27 mouse cellular contexts compared by ENCODE assay signal in the genomic region with DNA sequence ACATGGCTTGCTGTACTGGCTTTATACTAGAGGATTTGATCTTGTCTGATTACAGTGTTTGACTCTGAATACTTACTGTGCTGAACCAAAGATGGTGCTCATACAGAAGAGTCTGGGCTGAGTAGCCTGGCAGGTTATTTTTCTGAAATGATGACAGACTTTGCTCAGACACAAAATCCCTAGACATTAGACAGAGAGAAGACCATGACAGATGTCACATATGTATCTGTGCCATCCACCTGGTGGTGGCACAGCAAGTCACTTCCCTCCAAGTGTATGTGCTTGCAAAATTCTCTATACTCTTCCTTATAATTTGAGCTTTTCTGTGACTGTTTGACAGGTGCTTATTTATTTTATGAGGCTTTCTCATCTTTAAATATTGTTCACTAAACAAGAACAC.
DNase-seq lines count a peak whose midpoint lies in the region; ATAC-seq lines count a peak whose summit lies in the region.
"Had no signal": no experiment of that assay in that cellular context is flagged by ENCODE, and none has a peak within 500 bp of the region (broad histone marks: within the 10 kb centered on the region; RNA-seq: fewer than 3 reads in every experiment).

No protein-coding gene starts in this region.

- no peaks in the 10 kb centered on the region for H3K4me1 ChIP-seq in midbrain, embryonic 16.5 days (ENCODE audit: control insufficient read depth, insufficient read depth, low read length)
- H3K4me1 ChIP-seq: embryonic facial prominence, embryonic 10.5 days; embryonic facial prominence, embryonic 13.5 days; forebrain, embryonic 12.5 days; forebrain, embryonic 15.5 days; heart, embryonic 12.5 days; heart, embryonic 15.5 days; hindbrain, embryonic 15.5 days had no signal

- intact Hi-C loops in heart, postnatal 36 days (cut with DNase I): no loop called here

- no peak overlapping the region for H3K9ac ChIP-seq in midbrain, embryonic 16.5 days (ENCODE audit: low read depth, low read length)
- H3K9ac ChIP-seq: embryonic facial prominence, embryonic 13.5 days; forebrain, embryonic 12.5 days; forebrain, embryonic 15.5 days; heart, embryonic 12.5 days; heart, embryonic 15.5 days; hindbrain, embryonic 15.5 days had no signal

- H3K27me3 ChIP-seq in midbrain, embryonic 16.5 days (ENCODE audit: control insufficient read depth, insufficient read depth, low read depth, low read length): no peaks in the 10 kb centered on the region
- H3K27me3 ChIP-seq: CH12.LX; embryonic facial prominence, embryonic 13.5 days; forebrain, embryonic 12.5 days; forebrain, embryonic 15.5 days; heart, embryonic 12.5 days; heart, embryonic 15.5 days; hindbrain, embryonic 15.5 days had no signal

- no peaks in the 10 kb centered on the region for H3K9me3 ChIP-seq in midbrain, embryonic 16.5 days (replicated peaks; ENCODE audit: control insufficient read depth, low read length, poor library complexity, severe bottlenecking)
- H3K9me3 ChIP-seq: embryonic facial prominence, embryonic 10.5 days; embryonic facial prominence, embryonic 13.5 days; forebrain, embryonic 12.5 days; forebrain, embryonic 15.5 days; heart, embryonic 12.5 days; heart, embryonic 15.5 days; hindbrain, embryonic 15.5 days had no signal

- no peaks in the 10 kb centered on the region for H3K36me3 ChIP-seq in midbrain, embryonic 16.5 days (ENCODE audit: control insufficient read depth, insufficient read depth, low read length)
- H3K36me3 ChIP-seq: embryonic facial prominence, embryonic 10.5 days; embryonic facial prominence, embryonic 13.5 days; forebrain, embryonic 12.5 days; forebrain, embryonic 15.5 days; G1E; heart, embryonic 12.5 days; heart, embryonic 15.5 days; hindbrain, embryonic 15.5 days had no signal

- ATAC-seq in midbrain, embryonic 16.5 days: no peak
- ATAC-seq: forebrain, embryonic 15.5 days; intestine, postnatal 0 days had no signal

- no peak overlapping the region for H3K4me3 ChIP-seq in midbrain, embryonic 16.5 days (ENCODE audit: low read depth, low read length)
- H3K4me3 ChIP-seq: embryonic facial prominence, embryonic 10.5 days; embryonic facial prominence, embryonic 13.5 days; erythroblast, embryonic 14.5 days; forebrain, embryonic 12.5 days; forebrain, embryonic 15.5 days; heart, embryonic 12.5 days; heart, embryonic 15.5 days; hindbrain, embryonic 15.5 days had no signal

- H3K27ac ChIP-seq in midbrain, embryonic 16.5 days (ENCODE audit: low read length): no peak overlapping the region
- H3K27ac ChIP-seq: embryonic facial prominence, embryonic 10.5 days; embryonic facial prominence, embryonic 13.5 days; forebrain, embryonic 12.5 days; forebrain, embryonic 15.5 days; heart, embryonic 15.5 days; hindbrain, embryonic 15.5 days had no signal

- no peak overlapping the region for H3K4me2 ChIP-seq in midbrain, embryonic 16.5 days (ENCODE audit: low read length)
- H3K4me2 ChIP-seq: embryonic facial prominence, embryonic 13.5 days; forebrain, embryonic 12.5 days; forebrain, embryonic 15.5 days; heart, embryonic 12.5 days; heart, embryonic 15.5 days; hindbrain, embryonic 15.5 days had no signal

- peak; percentile 71 for DNase-seq in brain, adult 2 months (ENCODE audit: low read depth, low spot score)
- DNase-seq in cerebellum, adult 11-12 months: peak; percentile 42
- peak; percentile 68 for DNase-seq in cerebellum, adult 9-10 months
- DNase-seq in cerebellum, postnatal 25 days: peak; percentile 29 to 43
- DNase-seq in Muller cell, postnatal 12 days (ENCODE audit: inconsistent ontology term): no peak
- no peak for DNase-seq in heart, postnatal 36 days
- DNase-seq: adrenal gland, adult 2 months; adrenal gland, postnatal 25 days; B cell, adult 2 months; embryo, embryonic 11 days; gastrocnemius, postnatal 25 days; heart, adult 18-20 months; heart, postnatal 10 days; heart, postnatal 4 days; kidney, adult 2 months had no signal

Comparison
In these comparisons a context has a peak if more than half of its experiments do, and no peak if none do; other contexts are left out.
1. DNase-seq: peak in brain, adult 2 months (single experiment), cerebellum, adult 11-12 months (single experiment), cerebellum, adult 9-10 months (single experiment) and cerebellum, postnatal 25 days (2 of 2); none in Muller cell, postnatal 12 days (single experiment) and heart, postnatal 36 days (0 of 2).